Mouse (Mus musculus) thymus, adult 18-20 months (tissue): ENCODE data around the gene Serpinb9b.
A peak's percentile ranks its signal among the peaks of the same experiment; 100 is the strongest.
"Not testable (repeated sequence)": the region's sequence is repeated elsewhere in the genome, so short reads cannot be mapped to it uniquely, and the experiment has no call there.

ENCODE experiments used
- DNase-seq, 2 experiments: peaks; one replicate each; pipeline ENCODE4 v3.0.0; 2022; ENCODE audit warnings: mixed read lengths in 2 of 2

Serpinb9b gene

DNA sequence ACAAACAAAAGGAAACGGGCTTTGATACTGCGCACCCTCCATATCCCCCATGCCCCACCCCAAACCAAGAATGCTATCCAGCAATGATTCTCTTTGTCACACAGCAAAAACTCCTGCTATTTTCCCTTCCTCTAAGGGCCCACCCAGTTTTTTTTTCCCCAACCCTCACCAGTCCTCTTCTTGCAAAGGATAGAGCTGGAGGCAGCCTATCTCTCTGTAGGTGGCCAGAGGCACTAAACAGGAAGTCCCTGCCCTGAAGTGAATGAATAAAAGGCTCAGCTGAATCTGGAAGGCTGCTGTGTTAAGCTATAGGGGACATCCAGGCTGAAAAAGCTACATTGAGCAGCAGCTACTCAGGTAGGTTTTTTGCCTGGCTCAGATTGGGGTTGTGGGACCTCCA lies at the start of gene Serpinb9b:
TSS of gene Serpinb9b (plus strand) at position 173 of the 400 bp plus-strand sequence.
- no peak for DNase-seq

DNA sequence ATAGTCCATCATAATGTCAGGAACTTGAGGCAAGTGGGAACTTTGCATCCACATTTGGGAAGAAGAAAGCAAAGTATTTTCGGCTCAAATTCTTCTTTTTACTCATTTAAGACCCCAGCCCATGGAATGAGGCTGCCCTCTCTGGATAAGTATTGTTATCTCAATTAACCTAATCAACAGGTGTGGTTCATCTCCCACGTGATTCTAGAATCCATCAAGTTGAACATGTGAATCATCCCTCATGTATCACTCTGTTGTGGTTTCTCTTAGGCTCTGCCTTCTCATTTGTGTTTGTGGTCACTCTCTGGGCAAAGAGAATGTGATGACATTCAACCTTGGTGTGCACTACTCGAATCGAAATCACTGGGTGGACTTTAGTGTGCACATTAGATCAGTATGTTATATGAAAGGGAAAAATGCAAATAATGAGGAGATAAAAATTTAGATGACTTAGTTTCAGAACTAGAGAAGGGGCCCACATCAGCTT lies 44.6 kb upstream of the Serpinb9b start:
- no peak for DNase-seq

DNA sequence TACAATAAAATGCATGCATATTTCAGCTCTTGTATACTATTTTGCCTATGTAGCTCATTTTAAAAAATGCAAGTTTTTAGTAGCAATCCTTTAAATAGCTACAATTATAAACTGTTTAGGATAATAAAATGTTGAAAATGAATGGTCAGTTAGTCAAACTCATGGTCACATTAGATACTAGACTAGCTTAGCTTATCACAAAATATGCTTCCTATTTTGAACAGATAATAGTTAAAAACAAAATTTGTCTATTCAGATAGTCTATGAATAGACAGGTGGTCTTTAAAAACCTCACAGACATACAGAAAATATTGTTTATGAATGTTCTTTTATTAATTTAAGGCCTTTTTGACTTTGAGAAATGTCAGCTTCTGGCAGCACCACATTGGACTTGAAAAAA lies 41.0 kb upstream of the Serpinb9b start:
- no peak for DNase-seq

GRCm38 (mm10) chr13:32993152-32993893 lies 33.9 kb upstream of the Serpinb9b start:
- DNase-seq, result no peak

DNA sequence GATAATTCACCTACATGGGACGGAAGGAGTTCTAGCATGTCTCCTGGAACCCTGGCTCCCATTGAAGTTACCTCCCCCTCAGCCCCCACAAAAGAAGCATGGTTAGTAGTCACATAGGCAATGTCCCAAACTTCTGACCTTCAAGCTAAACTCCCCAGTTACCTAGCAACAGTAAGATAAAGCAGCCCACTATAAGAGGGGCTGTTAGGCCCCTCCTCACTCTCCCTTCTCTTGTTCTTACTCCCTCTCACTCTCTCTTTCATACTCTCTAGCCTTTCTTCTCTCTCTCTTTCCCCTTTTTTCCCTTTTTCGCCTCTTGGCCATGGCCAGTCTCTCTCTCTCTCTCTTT lies 33.3 kb upstream of the Serpinb9b start:
- DNase-seq, result no peak

DNA sequence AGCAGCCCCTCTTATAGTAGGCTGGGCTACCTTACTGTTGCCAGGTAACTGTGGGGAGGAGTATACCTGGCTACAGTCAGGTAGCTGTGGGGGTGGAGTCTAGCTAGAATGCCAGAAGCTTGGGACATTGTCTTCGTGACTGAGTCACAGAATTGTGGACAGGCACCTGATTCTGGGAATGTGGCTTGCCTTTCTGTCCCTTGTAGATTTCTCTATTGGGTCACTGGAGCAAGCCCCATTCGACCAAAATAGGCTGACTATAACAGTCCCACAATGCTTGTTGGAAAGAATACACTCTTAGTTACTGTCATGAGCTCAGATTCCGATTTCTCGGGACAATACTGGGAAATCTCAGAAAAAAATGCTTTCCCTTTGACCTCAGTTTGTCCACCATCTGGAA lies 32.2 kb upstream of the Serpinb9b start:
- no peak for DNase-seq

- no peak for DNase-seq
Observed at GRCm38 (mm10) chr13:33001341-33001740, 25.9 kb upstream of the Serpinb9b start.

DNA sequence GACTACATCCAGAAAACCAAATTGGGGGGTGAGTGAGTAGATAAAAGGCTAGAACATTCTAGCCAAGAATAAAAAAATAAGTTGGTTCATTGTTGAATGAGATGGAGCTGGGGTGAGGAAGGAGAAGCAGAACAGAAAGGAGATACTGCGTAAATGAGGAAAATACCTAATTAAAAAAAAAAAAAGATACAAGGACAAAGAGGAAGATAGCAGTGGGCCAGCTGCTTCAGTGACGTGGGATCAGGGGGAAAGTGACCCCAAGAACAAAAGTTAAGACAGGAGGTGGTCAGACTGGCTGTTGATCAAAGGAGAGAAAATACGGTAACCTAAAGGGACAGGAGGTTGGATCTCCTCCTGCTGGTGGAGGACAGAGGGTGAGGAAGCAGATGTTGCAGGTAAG lies 24.3 kb upstream of the Serpinb9b start, which contains the start of gene Serpinb9:
TSS of gene Serpinb9 (plus strand) at position 301 of the 400 bp plus-strand sequence.
- no peak for DNase-seq

DNA sequence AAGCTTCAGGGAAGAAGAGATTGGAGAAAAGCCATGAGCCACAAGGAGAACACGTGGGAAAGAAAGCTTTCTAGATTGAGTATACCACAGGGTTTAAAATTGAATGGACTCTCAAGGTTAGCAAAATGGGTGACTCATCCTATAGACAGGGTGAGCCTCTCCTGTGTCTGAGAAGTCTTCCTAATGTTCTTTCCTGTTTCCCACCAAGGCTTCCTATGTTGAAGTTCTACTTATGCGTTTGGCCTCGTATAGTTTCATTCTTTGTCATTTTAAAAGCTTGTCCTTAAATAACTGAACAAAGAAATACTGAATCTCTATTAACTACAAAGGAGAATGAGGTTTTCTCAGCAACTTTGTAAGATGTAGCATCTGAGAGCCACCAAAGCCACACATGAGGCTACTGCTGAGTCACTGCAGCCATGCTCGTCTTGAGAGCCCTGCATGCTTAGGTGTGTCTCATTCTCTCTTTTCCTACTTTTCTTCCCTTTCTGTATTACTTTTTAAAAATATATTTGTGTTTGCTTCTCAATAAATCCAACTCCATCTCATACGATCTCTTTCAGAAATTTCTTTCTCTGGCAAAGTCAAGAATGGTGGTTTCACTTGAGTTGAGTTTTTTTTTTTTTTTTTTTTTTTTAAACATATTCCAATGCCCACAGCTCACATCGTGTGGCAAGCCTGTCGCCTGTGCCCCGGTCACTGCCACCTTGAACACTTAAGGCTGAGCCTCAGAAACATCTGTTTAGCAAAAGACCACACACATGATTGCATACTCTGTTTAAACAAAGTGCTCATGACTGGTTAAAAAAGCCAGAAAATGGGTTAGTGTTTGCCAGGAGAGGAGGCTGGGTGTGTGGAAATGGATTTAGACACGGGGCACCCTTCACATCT lies 23.4 kb upstream of the Serpinb9b start:
- no peak for DNase-seq

- DNase-seq, result peak; percentile 62 to 74
Observed at GRCm38 (mm10) chr13:33004414-33005105, 22.7 kb upstream of the Serpinb9b start.

GRCm38 (mm10) chr13:33005501-33006075 lies 21.6 kb upstream of the Serpinb9b start:
- no peak for DNase-seq

DNA sequence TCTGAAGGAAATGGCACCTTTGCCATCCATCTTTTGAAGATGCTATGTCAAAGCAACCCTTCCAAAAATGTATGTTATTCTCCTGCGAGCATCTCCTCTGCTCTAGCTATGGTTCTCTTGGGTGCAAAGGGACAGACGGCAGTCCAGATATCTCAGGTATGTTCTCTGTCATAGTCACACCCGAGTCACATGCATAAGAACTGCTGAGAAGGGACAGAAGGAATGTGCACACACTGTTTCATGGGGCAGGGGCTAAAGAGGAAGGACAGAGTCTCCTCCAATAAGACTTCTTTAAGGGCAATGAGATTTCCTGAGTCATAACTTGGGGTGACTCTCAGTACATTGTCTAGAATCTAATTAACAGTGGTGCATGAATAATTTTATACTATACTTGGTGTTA lies 20.7 kb upstream of the Serpinb9b start:
- DNase-seq, result no peak

GRCm38 (mm10) chr13:33012395-33012794 lies 14.8 kb upstream of the Serpinb9b start:
- no peak for DNase-seq

GRCm38 (mm10) chr13:33013271-33013670 lies 13.9 kb upstream of the Serpinb9b start:
- DNase-seq, result no peak

GRCm38 (mm10) chr13:33022371-33022770 lies 4.8 kb upstream of the Serpinb9b start:
- DNase-seq, result no peak

GRCm38 (mm10) chr13:33026427-33027057 lies 674 bp upstream of the Serpinb9b start:
- no peak for DNase-seq

DNA sequence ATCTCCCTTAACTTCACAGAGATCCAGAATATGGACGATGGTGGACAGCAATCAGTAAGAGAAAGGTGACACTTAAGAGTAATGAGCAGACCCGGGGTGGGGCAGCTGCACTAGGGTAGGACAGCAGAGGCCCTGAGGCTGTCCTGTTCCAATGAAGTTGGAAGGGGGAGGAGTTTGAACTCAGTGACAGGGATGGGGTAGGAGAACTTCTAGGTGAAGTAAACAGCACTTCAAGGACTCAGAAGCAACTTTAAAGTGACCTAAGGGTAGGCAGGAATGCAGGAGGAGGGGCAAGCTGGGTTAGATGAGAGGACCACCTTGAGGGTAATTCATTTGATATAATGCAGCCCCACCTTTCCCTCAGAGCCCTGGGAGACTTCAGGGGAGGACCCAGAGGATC lies 930 bp downstream of the Serpinb9b start:
- no peak for DNase-seq

DNA sequence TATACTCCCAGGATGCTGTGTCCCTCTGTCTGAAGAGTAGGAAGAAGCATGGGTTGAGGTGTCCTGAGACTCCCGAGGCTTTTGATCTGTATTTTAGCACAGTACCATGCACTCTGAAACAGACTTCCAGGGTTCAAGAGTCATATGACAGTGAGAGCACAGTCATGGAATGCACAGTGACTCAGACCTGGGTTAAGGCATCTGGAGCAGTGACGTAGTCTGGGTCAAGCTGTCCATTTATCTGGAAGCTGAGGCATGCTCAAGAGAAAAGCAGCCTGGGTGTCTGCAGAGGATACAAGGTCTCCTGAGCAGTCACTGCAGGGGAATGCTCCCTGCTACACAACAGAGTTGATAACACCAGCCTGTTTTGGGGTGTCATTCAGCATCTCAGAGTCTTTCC lies 1.3 kb downstream of the Serpinb9b start:
- DNase-seq, result no peak

DNA sequence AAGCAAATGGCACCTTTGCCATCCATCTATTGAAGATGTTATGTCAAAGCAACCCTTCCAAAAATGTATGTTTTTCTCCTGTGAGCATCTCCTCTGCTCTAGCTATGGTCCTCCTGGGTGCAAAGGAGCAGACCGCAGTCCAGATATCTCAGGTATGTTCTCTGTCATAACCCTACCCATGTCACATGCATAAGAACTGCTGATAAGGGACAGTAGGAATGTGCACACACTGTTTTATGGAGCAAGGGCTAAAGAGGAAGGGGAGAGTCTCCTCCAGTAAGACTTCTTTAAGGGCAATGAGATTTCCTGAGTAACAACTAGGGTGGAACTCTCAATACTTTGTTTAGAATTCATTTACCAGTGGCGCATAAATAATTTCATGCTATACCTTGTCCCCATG lies 2.3 kb downstream of the Serpinb9b start:
- not testable (repeated sequence) for DNase-seq

DNA sequence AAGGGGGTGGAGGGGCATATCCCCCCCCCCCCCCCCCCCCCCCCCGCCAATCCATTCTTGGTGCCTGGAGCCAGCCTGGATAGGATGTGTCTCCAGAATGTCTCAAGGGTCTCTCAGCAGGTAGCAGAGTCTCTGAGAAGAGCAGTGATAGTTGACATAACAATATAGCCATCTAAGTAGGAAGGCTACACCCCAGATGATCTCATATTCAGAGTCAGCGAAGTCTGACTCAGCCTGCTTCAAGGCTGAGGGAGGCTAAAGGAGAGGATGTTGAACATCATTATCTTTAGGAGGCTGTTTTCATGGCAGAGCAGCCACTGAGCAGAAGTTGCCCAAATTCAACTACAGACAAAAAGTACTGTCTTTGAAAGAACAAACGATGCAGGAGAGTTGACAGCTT lies 3.1 kb downstream of the Serpinb9b start:
- DNase-seq, result no peak

- DNase-seq, result no peak
Observed at GRCm38 (mm10) chr13:33035506-33035905, 8.3 kb downstream of the Serpinb9b start.

DNA sequence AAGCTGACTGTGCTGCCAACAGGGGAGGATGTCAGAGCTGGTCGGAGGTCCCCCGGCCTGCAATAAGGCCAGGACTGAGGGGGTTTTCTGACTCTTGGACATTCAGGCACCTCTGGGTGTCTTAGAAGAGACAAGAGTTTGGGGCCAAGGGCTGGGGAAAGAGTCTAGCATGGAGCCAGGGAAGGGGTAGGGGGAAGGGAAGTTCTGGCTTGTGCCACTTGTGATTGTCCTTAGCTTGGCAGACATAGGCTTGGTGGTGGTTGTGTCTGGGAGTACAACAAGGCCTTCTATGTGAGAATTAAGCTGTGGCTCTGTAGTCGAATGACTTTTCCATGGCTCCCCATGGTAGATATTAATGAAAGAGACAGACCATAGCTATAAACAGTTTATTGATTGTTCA lies 16.3 kb downstream of the Serpinb9b start:
- no peak for DNase-seq
